ENCODE assay signal across 19 mouse cellular contexts in genomic region chr8:93973831-93974375, GRCm38 (mm10). TPM values are rescaled to one million over a fixed set of nuclear protein-coding genes. Genes with fewer than 3 reads are reported as not detected.
DNase-seq lines count a peak whose midpoint lies in the region; ATAC-seq and TF ChIP-seq lines count a peak whose summit lies in the region.
"Had no signal": no experiment of that assay in that cellular context is flagged by ENCODE, and none has a peak within 500 bp of the region (broad histone marks: within the 10 kb centered on the region; RNA-seq: fewer than 3 reads in every experiment).

No protein-coding gene starts in this region.

- no peaks in the 10 kb centered on the region for H3K4me1 ChIP-seq in limb, embryonic 15.5 days
- peaks cover 7% of the 10 kb centered on the region; the same call in 1 of the 2 replicates for H3K4me1 ChIP-seq in limb, embryonic 10.5 days
- peaks cover 17% of the 10 kb centered on the region for H3K4me1 ChIP-seq in liver, adult 2 months (ENCODE audit: control insufficient read depth, insufficient read depth, low read length)
- H3K4me1 ChIP-seq in small intestine, adult 2 months (ENCODE audit: control insufficient read depth, insufficient read depth, insufficient read length, low read length) = peaks cover 7% of the 10 kb centered on the region
- H3K4me1 ChIP-seq: hindbrain, embryonic 12.5 days; kidney, embryonic 15.5 days; midbrain, embryonic 12.5 days had no signal

- no peak overlapping the region for H3K9ac ChIP-seq in limb, embryonic 15.5 days
- no peak overlapping the region for H3K9ac ChIP-seq in liver, adult 2 months (ENCODE audit: low read depth, low read length)
- H3K9ac ChIP-seq: hindbrain, embryonic 12.5 days; kidney, embryonic 15.5 days; limb, embryonic 12.5 days; midbrain, embryonic 12.5 days had no signal

- 0 out of 2 replicates have a peak, but pooled peaks have one; percentile 4 for ATAC-seq in limb, embryonic 15.5 days (ENCODE audit: insufficient number of reproducible peaks, low FRiP score, low TSS enrichment, low read depth)

- H3K79me2 ChIP-seq in liver, adult 2 months (ENCODE audit: control insufficient read depth, insufficient read depth, low read length) = no peaks in the 10 kb centered on the region

- H3K27me3 ChIP-seq in limb, embryonic 15.5 days = no peaks in the 10 kb centered on the region
- H3K27me3 ChIP-seq in limb, embryonic 10.5 days (ENCODE audit: low read depth, poor library complexity, severe bottlenecking) = no peaks in the 10 kb centered on the region
- H3K27me3 ChIP-seq in liver, adult 2 months (ENCODE audit: control insufficient read depth, insufficient read depth, low read length) = no peaks in the 10 kb centered on the region
- no peaks in the 10 kb centered on the region for H3K27me3 ChIP-seq in small intestine, adult 2 months (ENCODE audit: control insufficient read depth, insufficient read depth, low read length)
- H3K27me3 ChIP-seq: CH12.LX; hindbrain, embryonic 12.5 days; kidney, embryonic 15.5 days; limb, embryonic 12.5 days; midbrain, embryonic 12.5 days had no signal

- no peak for TF ChIP-seq POLR2A in liver, adult 2 months (IDR thresholded peaks at IDR 0.05; ENCODE audit: extremely low read depth, insufficient read depth, low read length)
- no peak for TF ChIP-seq POLR2A in small intestine, adult 2 months (IDR thresholded peaks at IDR 0.05; ENCODE audit: low read depth, low read length)

- no peak overlapping the region for H3K4me3 ChIP-seq in limb, embryonic 15.5 days
- H3K4me3 ChIP-seq in limb, embryonic 10.5 days = no peak overlapping the region
- no peak overlapping the region for H3K4me3 ChIP-seq in liver, adult 2 months (ENCODE audit: insufficient read depth, low read depth, low read length)
- H3K4me3 ChIP-seq in small intestine, adult 2 months (ENCODE audit: low read depth, low read length) = no peak overlapping the region
- H3K4me3 ChIP-seq: forebrain, embryonic 10.5 days; hindbrain, embryonic 12.5 days; kidney, embryonic 15.5 days; limb, embryonic 12.5 days; midbrain, embryonic 12.5 days had no signal

- H3K9me3 ChIP-seq in limb, embryonic 15.5 days = no peaks in the 10 kb centered on the region
- H3K9me3 ChIP-seq in limb, embryonic 10.5 days (replicated peaks) = no peaks in the 10 kb centered on the region
- H3K9me3 ChIP-seq: forebrain, embryonic 10.5 days; hindbrain, embryonic 12.5 days; kidney, embryonic 15.5 days; limb, embryonic 12.5 days; midbrain, embryonic 12.5 days had no signal

- H3K27ac ChIP-seq in limb, embryonic 15.5 days = no peak overlapping the region
- H3K27ac ChIP-seq in limb, embryonic 10.5 days = no peak overlapping the region
- H3K27ac ChIP-seq in liver, adult 2 months (replicated peaks; ENCODE audit: insufficient read depth, low read depth, low read length) = peak overlapping the region; percentile 50; the same call in 1 of the 2 replicates
- 0 out of 2 replicates have a peak overlapping the region, but pooled peaks have one; percentile 23 for H3K27ac ChIP-seq in small intestine, adult 2 months (ENCODE audit: insufficient read depth, low read depth, low read length)
- H3K27ac ChIP-seq: forebrain, embryonic 10.5 days; hindbrain, embryonic 12.5 days; kidney, embryonic 15.5 days; limb, embryonic 12.5 days; midbrain, embryonic 12.5 days had no signal

- WGBS in limb, embryonic 15.5 days = 88% methylated on average over 13 of the region's 13 CpGs
- WGBS in limb, embryonic 10.5 days = 95% methylated on average over 13 of the region's 13 CpGs
- WGBS in liver, adult 2 months = 85% methylated on average over 13 of the region's 13 CpGs
- 86% methylated on average over 13 of the region's 13 CpGs for WGBS in small intestine, adult 2 months

- H3K4me2 ChIP-seq in limb, embryonic 15.5 days = no peak overlapping the region
- H3K4me2 ChIP-seq: hindbrain, embryonic 12.5 days; kidney, embryonic 15.5 days; limb, embryonic 12.5 days; midbrain, embryonic 12.5 days had no signal

- TF ChIP-seq CTCF in liver, adult 2 months (IDR thresholded peaks at IDR 0.05; ENCODE audit: low read depth, low read length) = no peak
- TF ChIP-seq CTCF in small intestine, adult 2 months (IDR thresholded peaks at IDR 0.05; ENCODE audit: extremely low read depth, insufficient read length, insufficient replicate concordance, low read depth, low read length) = no peak

- H3K36me3 ChIP-seq in limb, embryonic 15.5 days = peaks cover 78% of the 10 kb centered on the region
- H3K36me3 ChIP-seq in limb, embryonic 10.5 days = peaks cover 83% of the 10 kb centered on the region
- H3K36me3 ChIP-seq in liver, adult 2 months (ENCODE audit: control insufficient read depth, insufficient read depth, low read length) = peaks cover 59% of the 10 kb centered on the region
- H3K36me3 ChIP-seq in small intestine, adult 2 months (ENCODE audit: control insufficient read depth, insufficient read depth, low read length) = peaks cover 54% of the 10 kb centered on the region

- peak; percentile 41 for DNase-seq in cerebellum, adult 9-10 months
- no peak for DNase-seq in cerebellum, adult 18-20 months
- DNase-seq in limb, embryonic 10.5 days (ENCODE audit: low spot score) = no peak
- DNase-seq in liver, adult 2 months (ENCODE audit: extremely low read depth, low read depth, low spot score) = no peak
- no peak for DNase-seq in right cerebral cortex, postnatal 4 days
- DNase-seq: adrenal gland, postnatal 25 days; gastrocnemius, postnatal 25 days; heart, postnatal 10 days; kidney, postnatal 4 days; retina, postnatal 1 day; thymus, postnatal 4 days had no signal

RNA-seq across cellular contexts. Expression of gene Amfr, which starts 38.7 kb away (rescaled TPM):
- polyA plus RNA-seq in limb, embryonic 15.5 days (2015; fragmentation: Nextera tagmentation; extraction: Ambion mirVana) = 39.0 and 41.5 TPM in 2 replicates
- 35.9 and 39.1 TPM in 2 replicates for polyA plus RNA-seq in limb, embryonic 10.5 days (2016; fragmentation: Nextera tagmentation; extraction: Ambion mirVana)
- total RNA-seq in liver, adult 2 months (2014; rRNA removed) = 239 and 281 TPM in 2 replicates
- polyA plus RNA-seq in liver, adult 2 months (2012; rRNA removed) = 263 and 284 TPM in 2 replicates
- polyA plus RNA-seq in small intestine, adult 2 months (2012; rRNA removed) = 28.1 and 62.7 TPM in 2 replicates

Comparison
In these comparisons a context has a peak if more than half of its experiments do, and no peak if none do; other contexts are left out.
1. H3K27ac ChIP-seq: peak in liver, adult 2 months (single experiment) and small intestine, adult 2 months (single experiment); none in limb, embryonic 15.5 days (single experiment) and limb, embryonic 10.5 days (single experiment).